Mouse (Mus musculus) heart, postnatal 0 days (tissue): Measurements from ENCODE around the gene Lypd4.

Experiments used
- CTCF ChIP-seq: IDR thresholded peaks from 2 replicates; pipeline ENCODE4 v1.5.1; 2016; ENCODE audit warnings: antibody characterized with exemption, control low read depth, low read depth
- EP300 ChIP-seq: IDR thresholded peaks from 2 replicates; pipeline ENCODE4 v1.6.1; 2016; ENCODE audit warnings: antibody characterized with exemption, low read depth

DNA sequence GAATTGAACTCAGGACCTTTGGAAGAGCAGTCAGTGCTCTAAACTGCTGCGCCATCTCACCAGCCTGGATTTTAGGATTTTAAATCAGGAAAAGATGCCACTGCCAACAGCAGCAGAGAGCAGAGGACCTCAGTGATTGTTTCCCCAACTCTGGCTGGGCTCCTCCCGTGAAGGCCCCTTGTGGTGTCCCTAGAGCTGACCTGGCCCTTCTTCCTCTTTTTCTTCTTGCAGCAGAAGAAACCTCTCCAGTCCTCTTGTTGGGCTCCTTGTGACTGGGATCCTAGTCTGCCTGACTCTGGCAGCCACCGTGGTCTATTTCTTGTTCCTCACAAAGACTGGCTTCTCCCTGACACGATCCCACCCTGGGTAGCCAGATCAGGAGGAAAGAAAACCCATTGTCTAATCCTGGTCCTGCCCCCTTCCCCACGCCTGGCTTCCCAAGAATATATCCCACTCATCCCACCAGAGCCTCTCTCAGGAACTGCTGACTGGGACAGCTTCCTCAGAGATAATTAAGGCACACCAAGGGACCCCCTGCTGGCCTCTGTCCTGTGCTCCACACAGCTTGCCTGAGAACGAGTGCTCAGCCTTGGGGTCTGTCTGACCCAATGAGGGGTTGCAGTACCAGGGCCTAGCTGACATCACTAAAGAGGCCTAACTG, 13.2 kb downstream of the Lypd4 start:
- TF ChIP-seq CTCF (no peak), EP300 (no peak)
